Mouse (Mus musculus) myocyte (in vitro differentiated cells): ENCODE results near the gene Gm6408. TPM values are rescaled to one million over a fixed set of nuclear protein-coding genes. Genes with fewer than 3 reads are reported as not detected.
"Not testable (repeated sequence)": the region's sequence is repeated elsewhere in the genome, so short reads cannot be mapped to it uniquely, and the experiment has no call there.

Experiments used
- H3K27me3 ChIP-seq: one replicate; pipeline ENCODE4 v1.6.1; 2011; ENCODE audit not compliant: control insufficient read depth, insufficient read depth, insufficient read length
- H3K36me3 ChIP-seq: one replicate; pipeline ENCODE4 v1.6.1; 2011; ENCODE audit not compliant: control insufficient read depth, insufficient read depth
- H3K4me2 ChIP-seq: one replicate; pipeline ENCODE4 v1.6.1; 2011; ENCODE audit warnings: low read depth, control low read depth
- H3K4me3 ChIP-seq: one replicate; pipeline ENCODE4 v1.5.1; 2011; ENCODE audit warnings: mild to moderate bottlenecking, control low read depth, moderate library complexity
- H3K79me2 ChIP-seq: one replicate; pipeline ENCODE4 v1.6.1; 2011; ENCODE audit not compliant: control insufficient read depth, insufficient read depth
- H3ac ChIP-seq: one replicate; pipeline ENCODE4 v1.6.1; 2011; ENCODE audit not compliant: control insufficient read depth, insufficient read length
- CEBPB ChIP-seq: IDR thresholded peaks from 2 replicates; pipeline ENCODE4 v1.6.1; 2011; ENCODE audit warnings: mild to moderate bottlenecking, moderate library complexity; ENCODE audit not compliant: poor library complexity, insufficient read depth, severe bottlenecking
- E2F4 ChIP-seq: IDR thresholded peaks from one replicate; pipeline ENCODE4 v1.6.1; 2011; ENCODE audit warnings: mild to moderate bottlenecking, control low read depth, moderate library complexity; ENCODE audit not compliant: insufficient read depth
- MAX ChIP-seq: IDR thresholded peaks from one replicate; pipeline ENCODE4 v1.6.1; 2011; ENCODE audit warnings: low read depth, mild to moderate bottlenecking, control low read depth
- MYOD1 ChIP-seq, 3 experiments: IDR thresholded peaks; one replicate each; pipeline ENCODE4 v1.6.1; 2011; ENCODE audit warnings: control low read depth in 2 of 3, low read depth in 2 of 3, mild to moderate bottlenecking in 2 of 3, moderate library complexity in 1 of 3; ENCODE audit not compliant: insufficient read length in 2 of 3, control insufficient read depth in 1 of 3
- MYOG ChIP-seq, 3 experiments: IDR thresholded peaks; one replicate each; pipeline ENCODE4 v1.6.1; 2011; ENCODE audit warnings: control low read depth in 2 of 3, low read depth in 2 of 3, mild to moderate bottlenecking in 2 of 3; ENCODE audit not compliant: insufficient read length in 2 of 3, control insufficient read depth in 1 of 3, insufficient read depth in 1 of 3
- POLR2A ChIP-seq: IDR thresholded peaks from one replicate; pipeline ENCODE4 v1.6.1; 2011; ENCODE audit warnings: low read depth, mild to moderate bottlenecking, control low read depth, moderate library complexity; ENCODE audit not compliant: insufficient read length
- POLR2AphosphoS2 ChIP-seq: IDR thresholded peaks from one replicate; pipeline ENCODE4 v1.6.1; 2011; ENCODE audit warnings: low read depth, control low read depth; ENCODE audit not compliant: insufficient read length
- SRF ChIP-seq: IDR thresholded peaks from one replicate; pipeline ENCODE4 v1.6.1; 2011; ENCODE audit warnings: low read depth; ENCODE audit not compliant: control insufficient read depth, insufficient read length
- TCF12 ChIP-seq: IDR thresholded peaks from one replicate; pipeline ENCODE4 v1.6.1; 2011; ENCODE audit warnings: mild to moderate bottlenecking, control low read depth; ENCODE audit not compliant: poor library complexity, insufficient read depth, severe bottlenecking
- TCF3 ChIP-seq: IDR thresholded peaks from one replicate; pipeline ENCODE4 v1.6.1; 2011; ENCODE audit warnings: low read depth, control low read depth; ENCODE audit not compliant: insufficient read length
- polyA plus RNA-seq: library from polyadenylated mRNA; unstranded; fragments of >200 nt; fragmentation: generic; extraction: Trizol; gene quantifications from one replicate; pipeline ENCODE4 v1.2.1, GENCODE M21; 2012; ENCODE audit warnings: missing spikeins

The Gm6408 gene
- polyA plus RNA-seq, 1 experiment = not detected

GRCm38 (mm10) chr5:146471821-146472220, 9.9 kb upstream of the Gm6408 start:
- Histone ChIP-seq H3K4me2 (no peak overlapping the region), H3K4me3 (no peak overlapping the region), H3K79me2 (no peaks in the 10 kb centered on the region), H3K36me3 (no peaks in the 10 kb centered on the region), H3ac (no peak overlapping the region), H3K27me3 (no peaks in the 10 kb centered on the region)
- TF ChIP-seq E2F4 (no peak), MYOD1 (IDR thresholded peaks at IDR 0.05; ENCODE audit: control insufficient read depth in 1 of 3, insufficient read length in 2 of 3, low read depth in 2 of 3) (no peak), TCF3 (no peak), POLR2A (no peak), POLR2AphosphoS2 (no peak), TCF12 (no peak), MAX (no peak), CEBPB (no peak), MYOG (IDR thresholded peaks at IDR 0.05; ENCODE audit: control insufficient read depth in 1 of 3, insufficient read depth in 1 of 3, insufficient read length in 2 of 3, low read depth in 2 of 3) (no peak), SRF (no peak)

GRCm38 (mm10) chr5:146479564-146479963, 2.2 kb upstream of the Gm6408 start:
- not testable (repeated sequence) for H3K79me2 ChIP-seq, H3K4me2 ChIP-seq, H3K36me3 ChIP-seq, H3K4me3 ChIP-seq, H3ac ChIP-seq, H3K27me3 ChIP-seq

GRCm38 (mm10) chr5:146488959-146489358, 7.2 kb downstream of the Gm6408 start:
- H3K79me2 ChIP-seq, H3K27me3 ChIP-seq, H3K4me2 ChIP-seq, H3K4me3 ChIP-seq, H3ac ChIP-seq, H3K36me3 ChIP-seq: not testable (repeated sequence)

GRCm38 (mm10) chr5:146491063-146491462, 9.3 kb downstream of the Gm6408 start, which contains the start of gene Gm6370:
TSS of gene Gm6370 (plus strand) at chr5:146491363.
- not testable (repeated sequence) for H3K4me2 ChIP-seq, H3K4me3 ChIP-seq, H3K36me3 ChIP-seq, H3K79me2 ChIP-seq, H3K27me3 ChIP-seq, H3ac ChIP-seq

GRCm38 (mm10) chr5:146502099-146502498, 20.3 kb downstream of the Gm6408 start, which contains the start of gene 4930449I24Rik:
TSS of gene 4930449I24Rik (plus strand) at chr5:146502399.
- not testable (repeated sequence) for H3K4me3 ChIP-seq, H3K36me3 ChIP-seq, H3K4me2 ChIP-seq, H3ac ChIP-seq, H3K79me2 ChIP-seq, H3K27me3 ChIP-seq

- not testable (repeated sequence) for H3K79me2 ChIP-seq, H3K4me2 ChIP-seq, H3K27me3 ChIP-seq, H3ac ChIP-seq, H3K36me3 ChIP-seq, H3K4me3 ChIP-seq
Observed at GRCm38 (mm10) chr5:146513823-146514222, 32.1 kb downstream of the Gm6408 start, which contains the start of gene Gm3402. TSS of gene Gm3402 (plus strand) at chr5:146514123.

- not testable (repeated sequence) for H3K36me3 ChIP-seq, H3ac ChIP-seq, H3K27me3 ChIP-seq, H3K4me3 ChIP-seq, H3K4me2 ChIP-seq, H3K79me2 ChIP-seq
Observed at GRCm38 (mm10) chr5:146525501-146525900, 43.7 kb downstream of the Gm6408 start, which contains the start of gene Gm3404. TSS of gene Gm3404 (plus strand) at chr5:146525801.

Other genes with a start within 250 kb of the Gm6408 start
- gene Wasf3, start 97.0 kb upstream of the Gm6408 start, polyA plus RNA-seq = not detected
- gene Gm6370, start 9.4 kb downstream of the Gm6408 start, polyA plus RNA-seq = not detected
- gene 4930449I24Rik, start 20.4 kb downstream of the Gm6408 start, polyA plus RNA-seq = not detected
- not detected for gene Gm3402, start 32.2 kb downstream of the Gm6408 start, polyA plus RNA-seq
- gene Gm3404, start 43.8 kb downstream of the Gm6408 start, polyA plus RNA-seq = not detected
- gene Gm3409, start 55.7 kb downstream of the Gm6408 start, polyA plus RNA-seq = not detected
- gene Gm3415, start 74.2 kb downstream of the Gm6408 start, polyA plus RNA-seq = not detected
- not detected for gene Gpr12, start 103.3 kb downstream of the Gm6408 start, polyA plus RNA-seq